In the genomic region with DNA sequence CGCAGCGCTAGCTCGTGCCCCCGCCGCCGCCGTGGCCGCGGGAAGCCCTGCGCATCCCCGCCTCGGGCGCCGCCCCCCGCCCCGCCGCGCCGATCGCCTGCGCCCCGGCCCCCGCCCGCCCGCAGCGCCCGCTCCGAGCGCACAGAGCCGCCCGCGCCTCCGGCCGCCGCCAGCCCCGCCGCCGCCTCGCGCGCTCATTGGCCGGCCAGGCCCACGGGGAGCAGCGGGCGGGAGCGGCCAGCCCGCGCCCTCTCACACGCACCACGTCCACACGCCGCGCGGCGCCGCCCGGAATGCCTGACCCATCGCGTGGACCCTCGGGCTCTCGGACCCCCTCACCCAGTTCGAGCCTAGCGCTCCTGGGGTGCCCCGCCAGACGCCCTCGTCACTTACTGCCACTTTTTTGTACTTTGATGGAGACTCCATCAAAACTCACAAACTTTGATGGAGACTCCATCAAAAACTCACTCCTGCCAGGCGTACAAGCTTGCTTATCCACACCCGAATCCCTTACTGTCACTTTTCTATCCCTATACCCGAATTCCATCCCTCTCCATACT, we compare ENCODE assay signal across 8 mouse cellular contexts. TPM values are rescaled to one million over a fixed set of nuclear protein-coding genes. Genes with fewer than 3 reads are reported as not detected.
DNase-seq lines count a peak whose midpoint lies in the region; ATAC-seq and TF ChIP-seq lines count a peak whose summit lies in the region.

A gene (minus strand): TSS at position 25 of the 560 bp plus-strand sequence.

- no peak for TF ChIP-seq CTCF in cerebellum, adult 2 months (IDR thresholded peaks at IDR 0.05; ENCODE audit: borderline replicate concordance, insufficient read depth, low read depth, low read length)

- H3K27me3 ChIP-seq in cerebellum, adult 2 months (ENCODE audit: control insufficient read depth, insufficient read depth, low read length): peaks cover 2% of the 10 kb centered on the region; the same call in 1 of the 2 replicates
- H3K27me3 ChIP-seq in forebrain, embryonic 15.5 days: no peaks in the 10 kb centered on the region
- peaks cover 21% of the 10 kb centered on the region for H3K27me3 ChIP-seq in limb, embryonic 12.5 days
- peaks cover 14% of the 10 kb centered on the region for H3K27me3 ChIP-seq in midbrain, embryonic 13.5 days

- H3K4me3 ChIP-seq in cerebellum, adult 2 months (replicated peaks; ENCODE audit: insufficient read depth, low read depth, low read length): peak within 1 kb of the TSS; percentile 64
- peak within 1 kb of the TSS; percentile 66 for H3K4me3 ChIP-seq in forebrain, embryonic 15.5 days
- H3K4me3 ChIP-seq in limb, embryonic 12.5 days (replicated peaks): peak within 1 kb of the TSS; percentile 73
- H3K4me3 ChIP-seq in midbrain, embryonic 13.5 days (replicated peaks): peak within 1 kb of the TSS; percentile 64

- no peaks in the 10 kb centered on the region for H3K36me3 ChIP-seq in forebrain, embryonic 15.5 days
- H3K36me3 ChIP-seq in limb, embryonic 12.5 days: no peaks in the 10 kb centered on the region
- no peaks in the 10 kb centered on the region for H3K36me3 ChIP-seq in midbrain, embryonic 13.5 days

- 8% methylated on average over 46 of the region's 69 CpGs for WGBS in cerebellum, adult 2 months
- 1% methylated on average over 46 of the region's 69 CpGs for WGBS in forebrain, embryonic 15.5 days
- WGBS in limb, embryonic 12.5 days: 2% methylated on average over 43 of the region's 69 CpGs
- WGBS in midbrain, embryonic 13.5 days: 2% methylated on average over 26 of the region's 69 CpGs

- no peak for TF ChIP-seq POLR2A in cerebellum, adult 2 months (IDR thresholded peaks at IDR 0.05; ENCODE audit: borderline replicate concordance, insufficient read depth, low read length)

- ATAC-seq in forebrain, embryonic 15.5 days (replicated peaks): peak; percentile 86
- ATAC-seq in limb, embryonic 12.5 days (ENCODE audit: insufficient number of reproducible peaks, insufficient read depth, low FRiP score, low TSS enrichment, low read depth): peak; percentile 86
- ATAC-seq in midbrain, embryonic 13.5 days: peak; percentile 92

- H3K9me3 ChIP-seq in forebrain, embryonic 15.5 days: no peaks in the 10 kb centered on the region
- H3K9me3 ChIP-seq in limb, embryonic 12.5 days: no peaks in the 10 kb centered on the region
- H3K9me3 ChIP-seq in midbrain, embryonic 13.5 days: no peaks in the 10 kb centered on the region

- DNase-seq in cerebellum, adult 2 months: peak; percentile 25 to 31
- DNase-seq in cerebellum, adult 11-12 months: no peak
- DNase-seq in adrenal gland, adult 18-20 months (ENCODE audit: low spot score in 2 of 2): peak in 1 of 2 experiments; percentile 55
- DNase-seq in heart, postnatal 4 days: peak; percentile 69
- peak; percentile 35 for DNase-seq in urinary bladder, postnatal 14 days (ENCODE audit: low spot score)

- H3K9ac ChIP-seq in forebrain, embryonic 15.5 days (replicated peaks): peak within 1 kb of the TSS; percentile 66
- H3K9ac ChIP-seq in limb, embryonic 12.5 days (replicated peaks): peak within 1 kb of the TSS; percentile 85
- H3K9ac ChIP-seq in midbrain, embryonic 13.5 days (replicated peaks): peak within 1 kb of the TSS; percentile 70

- no peaks in the 10 kb centered on the region for H3K4me1 ChIP-seq in cerebellum, adult 2 months (ENCODE audit: control insufficient read depth, insufficient read depth, low read length)
- H3K4me1 ChIP-seq in forebrain, embryonic 15.5 days: peaks cover 9% of the 10 kb centered on the region
- peaks cover 8% of the 10 kb centered on the region for H3K4me1 ChIP-seq in limb, embryonic 12.5 days (replicated peaks)
- H3K4me1 ChIP-seq in midbrain, embryonic 13.5 days (replicated peaks): peaks cover 9% of the 10 kb centered on the region

- H3K4me2 ChIP-seq in forebrain, embryonic 15.5 days (replicated peaks): peak within 1 kb of the TSS; percentile 96
- H3K4me2 ChIP-seq in limb, embryonic 12.5 days: peak within 1 kb of the TSS; percentile 86
- peak within 1 kb of the TSS; percentile 94 for H3K4me2 ChIP-seq in midbrain, embryonic 13.5 days (replicated peaks)

- no peak within 1 kb of the TSS for H3K27ac ChIP-seq in cerebellum, adult 2 months (ENCODE audit: insufficient read depth, low read length)
- H3K27ac ChIP-seq in forebrain, embryonic 15.5 days (replicated peaks): no peak within 1 kb of the TSS
- peak within 1 kb of the TSS; percentile 75 for H3K27ac ChIP-seq in limb, embryonic 12.5 days
- peak within 1 kb of the TSS; percentile 19; the same call in 1 of the 2 replicates for H3K27ac ChIP-seq in midbrain, embryonic 13.5 days

RNA-seq across cellular contexts. Expression of the gene that starts here (rescaled TPM):
- 2.6 and 3.3 TPM in 2 replicates for polyA plus RNA-seq in cerebellum, adult 2 months (2012; rRNA removed)
- total RNA-seq in adrenal gland, adult 18-20 months (2021): 10 to 100 TPM; 10.2 to 10.8 TPM
- 3.0 and 3.7 TPM in 2 replicates for polyA plus RNA-seq in forebrain, embryonic 15.5 days (2015; fragmentation: Nextera tagmentation; extraction: Ambion mirVana)
- 10 to 100 TPM; 37.6 to 38.4 TPM for total RNA-seq in heart, postnatal 4 days (2021)
- polyA plus RNA-seq in limb, embryonic 12.5 days (2016; fragmentation: Nextera tagmentation; extraction: Ambion mirVana): 15.6 and 17.7 TPM in 2 replicates
- polyA plus RNA-seq in midbrain, embryonic 13.5 days (2015; fragmentation: Nextera tagmentation; extraction: Ambion mirVana): 3.4 and 3.7 TPM in 2 replicates

Comparison
In these comparisons a context has a peak if more than half of its experiments do, and no peak if none do; other contexts are left out.
1. H3K27ac ChIP-seq: peak in limb, embryonic 12.5 days (single experiment) and midbrain, embryonic 13.5 days (single experiment); none in cerebellum, adult 2 months (single experiment) and forebrain, embryonic 15.5 days (single experiment).
2. Peak in every context shown above with its lines, with median percentiles within 50 percentile points of each other: H3K4me3 ChIP-seq, ATAC-seq, H3K4me2 ChIP-seq and H3K9ac ChIP-seq.